Mouse (Mus musculus) ES-Bruce4 (cell line): ENCODE measurements around the gene Rnf43. TPM values are rescaled to one million over a fixed set of nuclear protein-coding genes. Genes with fewer than 3 reads are reported as not detected.

Experiments used
- H3K27ac ChIP-seq: 2 replicates; pipeline ENCODE4 v1.5.1; 2012; ENCODE audit warnings: low read length, inconsistent platforms; ENCODE audit not compliant: insufficient read depth
- H3K27me3 ChIP-seq: 2 replicates; pipeline ENCODE4 v1.6.1; 2012; ENCODE audit warnings: mild to moderate bottlenecking, low read length, inconsistent platforms; ENCODE audit not compliant: control insufficient read depth, poor library complexity, insufficient read depth, severe bottlenecking
- H3K36me3 ChIP-seq: 2 replicates; pipeline ENCODE4 v1.6.1; 2012; ENCODE audit warnings: inconsistent platforms, mild to moderate bottlenecking, low read length, moderate library complexity; ENCODE audit not compliant: control insufficient read depth, poor library complexity, insufficient read depth, severe bottlenecking
- H3K4me1 ChIP-seq: one replicate; pipeline ENCODE4 v1.8.1; 2011; ENCODE audit warnings: low read length; ENCODE audit not compliant: control insufficient read depth, insufficient read depth
- H3K4me3 ChIP-seq: 2 replicates; pipeline ENCODE4 v1.5.1; 2011; ENCODE audit warnings: low read depth, mild to moderate bottlenecking, low read length
- H3K9ac ChIP-seq: 2 replicates; pipeline ENCODE4 v1.6.1; 2012; ENCODE audit warnings: low read depth, mild to moderate bottlenecking, inconsistent platforms; ENCODE audit not compliant: poor library complexity, severe bottlenecking
- H3K9me3 ChIP-seq: replicated peaks from 2 replicates; pipeline ENCODE4 v1.6.1; 2012; ENCODE audit warnings: mild to moderate bottlenecking, low read length, inconsistent platforms; ENCODE audit not compliant: control insufficient read depth, poor library complexity, insufficient read depth, severe bottlenecking
- CTCF ChIP-seq: IDR thresholded peaks from one replicate; pipeline ENCODE4 v1.8.1; 2011; ENCODE audit warnings: low read depth, low read length
- EP300 ChIP-seq: IDR thresholded peaks from 2 replicates; pipeline ENCODE4 v1.6.1; 2011; ENCODE audit warnings: low read depth, low read length; ENCODE audit not compliant: insufficient read depth
- POLR2A ChIP-seq: IDR thresholded peaks from one replicate; pipeline ENCODE4 v1.8.1; 2011; ENCODE audit warnings: low read length; ENCODE audit not compliant: insufficient read depth
- polyA plus RNA-seq: library from polyadenylated mRNA; stranded (reverse); fragments of >200 nt; gene quantifications from 2 replicates; pipeline ENCODE4 v1.2.4, GENCODE M21; 2011; ENCODE audit warnings: low read depth; ENCODE audit not compliant: missing spikeins, insufficient read depth, insufficient read length

Rnf43 gene
- polyA plus RNA-seq, 1 experiment, result 2.8 TPM

DNA sequence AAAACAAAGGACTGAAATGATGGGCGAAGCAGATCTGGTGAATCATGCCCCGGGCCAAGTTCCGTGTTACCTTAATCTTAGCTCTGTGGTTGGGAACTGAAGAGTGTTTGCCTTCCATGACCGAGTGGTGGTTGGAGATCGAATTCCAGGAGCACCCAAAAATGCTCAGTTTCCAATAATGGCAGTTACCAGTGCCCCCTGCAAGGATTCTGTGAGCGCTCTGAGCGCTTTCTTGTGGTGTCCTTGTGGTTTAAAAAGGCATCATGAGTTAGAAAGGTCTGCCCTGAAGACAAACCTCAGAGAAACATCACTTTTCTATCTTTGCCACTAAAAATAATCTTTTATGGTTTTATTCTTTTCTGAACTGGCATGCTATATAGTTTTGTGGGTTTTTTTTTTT lies 16.5 kb downstream of the Rnf43 start:
- H3K9me3 ChIP-seq, result no peaks in the 10 kb centered on the region
- no peak overlapping the region for H3K9ac ChIP-seq
- H3K36me3 ChIP-seq, result no peaks in the 10 kb centered on the region
- peaks cover 2% of the 10 kb centered on the region for H3K4me1 ChIP-seq
- H3K27me3 ChIP-seq, result no peaks in the 10 kb centered on the region
- no peak overlapping the region for H3K4me3 ChIP-seq
- TF ChIP-seq EP300 (no peak), CTCF (no peak), POLR2A (no peak)
- H3K27ac ChIP-seq, result no peak overlapping the region

DNA sequence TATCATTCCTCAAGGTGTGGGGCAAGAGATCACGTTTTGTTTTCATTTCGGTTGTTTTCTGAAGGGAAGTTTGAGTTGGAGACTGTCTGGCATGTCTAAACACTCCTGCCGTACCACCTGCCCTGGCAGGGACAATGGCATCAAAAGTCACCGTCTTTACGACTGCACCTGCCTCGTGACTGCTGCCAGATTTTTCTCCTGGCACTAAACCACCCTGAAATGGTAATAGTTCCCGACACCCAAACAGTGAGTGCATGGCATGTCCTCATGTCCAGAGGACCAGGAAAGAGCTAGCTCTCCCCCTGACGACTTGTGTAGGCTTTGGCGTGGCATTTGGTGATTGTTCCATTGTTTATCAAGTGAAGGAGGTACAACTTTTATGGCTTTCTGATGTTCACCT lies 18.3 kb downstream of the Rnf43 start:
- no peaks in the 10 kb centered on the region for H3K27me3 ChIP-seq
- no peak overlapping the region for H3K27ac ChIP-seq
- no peak overlapping the region for H3K9ac ChIP-seq
- H3K36me3 ChIP-seq, result no peaks in the 10 kb centered on the region
- TF ChIP-seq POLR2A (no peak), CTCF (no peak), EP300 (no peak)
- H3K4me1 ChIP-seq, result peaks cover 2% of the 10 kb centered on the region
- H3K4me3 ChIP-seq, result no peak overlapping the region
- H3K9me3 ChIP-seq, result no peaks in the 10 kb centered on the region

DNA sequence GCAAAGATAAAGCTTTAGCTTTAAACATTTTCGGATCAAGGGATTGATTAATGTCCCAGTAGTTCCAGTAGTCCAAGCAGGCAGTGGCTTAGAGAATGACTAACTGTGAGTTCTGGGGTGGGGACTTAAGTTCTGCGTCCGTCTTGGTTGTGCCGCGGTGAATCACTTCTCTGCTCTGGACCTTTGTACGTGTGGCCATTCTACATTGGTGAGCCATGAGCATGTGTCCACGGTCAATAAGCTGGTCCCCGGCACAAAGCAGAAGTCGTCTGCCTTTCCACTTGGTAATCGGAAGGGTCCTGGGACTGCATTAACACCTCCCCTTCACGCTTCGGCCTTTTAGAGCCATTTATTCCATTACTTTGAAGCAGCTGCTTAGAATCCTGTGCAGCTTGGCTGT lies 19.6 kb downstream of the Rnf43 start:
- peaks cover 2% of the 10 kb centered on the region for H3K4me1 ChIP-seq
- no peak overlapping the region for H3K27ac ChIP-seq
- H3K9ac ChIP-seq, result no peak overlapping the region
- H3K27me3 ChIP-seq, result no peaks in the 10 kb centered on the region
- no peak overlapping the region for H3K4me3 ChIP-seq
- TF ChIP-seq CTCF, result no peak
- no peak for TF ChIP-seq EP300
- TF ChIP-seq POLR2A, result no peak
- no peaks in the 10 kb centered on the region for H3K36me3 ChIP-seq
- H3K9me3 ChIP-seq, result no peaks in the 10 kb centered on the region

DNA sequence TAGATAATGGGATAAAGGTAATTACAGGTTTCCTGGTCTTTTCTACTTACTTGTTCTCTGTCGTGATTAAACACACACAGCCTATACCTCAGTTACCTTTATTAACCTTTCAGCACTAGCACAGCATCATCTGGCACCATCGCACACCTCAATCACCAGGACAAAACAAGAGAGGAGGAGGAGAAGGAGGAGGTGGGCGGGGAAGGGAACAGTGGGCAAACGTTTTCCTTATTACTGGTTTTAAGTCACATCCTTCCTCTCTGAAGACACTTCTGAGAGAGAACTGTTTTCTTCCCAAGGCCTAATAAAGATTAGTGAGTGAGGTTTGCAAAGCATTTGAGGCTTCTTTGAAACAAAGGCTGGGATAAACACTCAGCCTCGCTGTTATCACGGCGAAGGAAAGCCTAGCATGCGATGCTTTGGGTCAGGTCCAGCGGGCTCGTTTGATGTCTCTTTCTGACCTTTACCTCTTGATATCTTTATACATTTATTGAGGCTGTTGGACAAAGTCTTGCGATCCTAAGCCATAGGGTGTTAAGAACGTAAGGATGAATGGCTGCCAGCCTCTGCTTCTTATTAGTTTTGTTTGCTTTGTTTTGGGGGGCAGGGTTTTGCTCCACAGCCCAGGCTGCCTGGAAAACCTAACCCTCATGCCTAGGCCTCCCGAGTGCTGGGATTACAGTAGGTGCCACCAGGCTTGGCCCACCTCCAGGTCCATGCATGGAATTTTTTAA lies 20.5 kb downstream of the Rnf43 start:
- Histone ChIP-seq H3K9me3 (no peaks in the 10 kb centered on the region), H3K27me3 (no peaks in the 10 kb centered on the region), H3K4me1 (no peaks in the 10 kb centered on the region), H3K27ac (no peak overlapping the region), H3K9ac (no peak overlapping the region), H3K4me3 (no peak overlapping the region), H3K36me3 (no peaks in the 10 kb centered on the region)
- TF ChIP-seq POLR2A, result no peak
- TF ChIP-seq EP300, result no peak
- no peak for TF ChIP-seq CTCF

DNA sequence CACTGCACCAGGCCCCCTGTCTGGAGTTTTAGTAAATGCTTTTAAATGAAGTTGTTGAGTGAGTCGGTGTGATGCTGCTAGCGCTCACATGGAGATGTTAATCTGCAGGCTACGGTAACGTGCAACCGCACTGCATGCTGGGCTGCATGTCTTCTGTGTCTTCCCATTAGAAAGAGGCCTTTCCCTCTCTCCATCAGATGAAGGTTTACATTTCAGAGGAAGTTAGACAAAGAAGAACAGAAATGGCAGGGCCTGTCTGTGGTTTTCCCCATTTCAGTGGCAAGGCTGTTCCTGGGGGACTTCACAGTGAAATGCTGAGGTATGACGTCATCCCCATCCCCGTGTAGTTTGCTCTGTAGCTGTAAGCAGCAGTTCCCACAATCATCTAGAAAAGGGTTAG lies 23.9 kb downstream of the Rnf43 start:
- H3K9ac ChIP-seq, result no peak overlapping the region
- TF ChIP-seq EP300, result no peak
- TF ChIP-seq CTCF, result no peak
- no peak for TF ChIP-seq POLR2A
- H3K27ac ChIP-seq, result no peak overlapping the region

DNA sequence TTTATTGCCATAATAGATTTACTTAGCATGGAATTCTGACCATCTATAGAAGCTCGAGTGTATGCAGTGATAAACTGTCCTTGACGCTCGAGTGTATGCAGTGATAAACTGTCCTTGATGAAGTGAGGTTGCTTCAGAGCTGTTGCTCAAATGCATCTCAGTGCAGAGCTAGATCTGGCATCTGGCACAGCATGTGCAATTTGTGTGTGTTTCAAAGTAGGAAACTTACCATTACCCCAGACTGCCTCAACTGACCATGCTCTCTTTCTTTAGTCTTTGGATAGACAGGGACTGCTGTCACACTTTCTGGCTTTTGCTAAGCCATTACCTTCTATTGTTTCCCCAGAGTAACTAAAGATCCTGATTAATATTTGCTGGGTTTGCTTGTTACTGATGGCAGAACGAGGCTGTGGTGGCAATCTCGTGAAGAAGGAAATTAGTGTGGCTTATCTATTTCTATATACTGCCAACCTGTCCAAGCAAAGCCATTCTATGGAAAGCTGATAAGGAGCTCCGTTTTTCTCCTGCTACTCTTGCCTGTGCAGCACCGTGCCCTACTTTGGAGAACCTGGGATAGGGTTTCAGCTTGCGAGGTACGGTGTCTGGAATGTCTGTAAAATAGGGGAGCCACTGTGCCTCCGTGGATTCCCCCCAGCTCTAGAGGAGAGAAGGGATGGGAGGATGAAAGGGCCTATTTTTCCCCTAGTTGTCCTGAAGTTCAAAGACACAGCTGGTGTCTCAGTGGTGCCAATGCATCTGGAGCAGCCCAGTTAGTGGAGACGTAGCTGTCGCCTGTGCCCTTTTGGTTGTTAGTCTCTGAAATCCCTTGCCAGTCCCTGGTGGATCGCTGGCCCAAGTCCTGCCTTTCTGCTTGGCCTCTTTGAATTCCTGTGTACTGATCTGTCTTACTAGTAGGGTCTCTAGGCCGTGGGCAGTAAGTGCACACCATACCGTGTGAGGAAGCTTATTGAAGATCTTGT lies 25.0 kb downstream of the Rnf43 start:
- H3K36me3 ChIP-seq, result no peaks in the 10 kb centered on the region
- H3K27me3 ChIP-seq, result no peaks in the 10 kb centered on the region
- no peak for TF ChIP-seq POLR2A
- no peak for TF ChIP-seq EP300
- no peak for TF ChIP-seq CTCF
- H3K27ac ChIP-seq, result no peak overlapping the region
- H3K9me3 ChIP-seq, result no peaks in the 10 kb centered on the region
- H3K4me3 ChIP-seq, result no peak overlapping the region
- no peaks in the 10 kb centered on the region for H3K4me1 ChIP-seq
- no peak overlapping the region for H3K9ac ChIP-seq

More for the DNA sequence above, 23.9 kb downstream of the Rnf43 start:
- no peaks in the 10 kb centered on the region for H3K36me3 ChIP-seq
- no peaks in the 10 kb centered on the region for H3K27me3 ChIP-seq
- H3K9me3 ChIP-seq, result no peaks in the 10 kb centered on the region
- H3K4me1 ChIP-seq, result no peaks in the 10 kb centered on the region
- no peak overlapping the region for H3K4me3 ChIP-seq
